Mouse (Mus musculus) thymus, postnatal 0 days (tissue): ENCODE data around the gene Rbfox3. TPM values are rescaled to one million over a fixed set of nuclear protein-coding genes. Genes with fewer than 3 reads are reported as not detected.

Source experiments
- DNase-seq: peaks from one replicate; pipeline ENCODE4 v3.0.0-alpha.2; 2015; ENCODE audit warnings: low spot score
- polyA plus RNA-seq: library from polyadenylated mRNA; unstranded; fragments of >200 nt; fragmentation: Nextera tagmentation; extraction: Ambion mirVana; gene quantifications from 2 replicates; pipeline ENCODE4 v1.2.1, GENCODE M21; 2015

Rbfox3 gene
- polyA plus RNA-seq, 1 experiment from 2014 or later: 0.26 TPM

DNA sequence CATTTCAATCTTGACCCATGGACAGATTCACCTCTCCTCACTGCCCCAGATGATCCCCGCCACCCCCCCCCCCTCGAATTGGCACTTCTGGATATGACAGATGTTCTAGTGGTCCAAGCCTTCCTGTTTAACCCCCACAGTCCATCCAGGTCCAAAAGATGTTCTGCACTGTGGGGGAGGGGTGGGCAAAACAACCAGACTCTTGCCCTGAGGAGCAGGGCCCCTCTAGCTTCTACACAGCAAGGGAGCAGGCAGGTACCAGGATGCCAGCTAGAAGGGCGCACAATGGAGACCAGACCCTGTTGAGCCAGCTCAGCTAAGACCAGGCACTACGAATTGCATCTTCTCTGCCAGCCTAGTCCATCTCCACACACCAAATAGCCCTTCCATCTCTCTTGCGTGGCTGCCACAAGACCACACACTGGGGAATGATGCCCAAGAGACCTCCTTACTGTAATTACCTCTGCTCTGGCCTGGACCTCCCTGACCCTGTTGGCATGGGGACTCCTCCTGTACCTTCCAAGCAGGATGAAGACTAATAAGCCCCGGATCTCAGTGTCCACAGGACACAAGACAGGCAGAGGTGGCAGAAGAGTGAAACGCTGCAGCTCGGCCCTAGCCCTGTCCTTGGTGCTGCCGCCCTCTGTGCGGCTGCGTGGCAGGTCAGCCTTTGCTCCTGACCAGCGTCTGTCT is 5.1 kb downstream of the Rbfox3 start:
- DNase-seq: no peak

DNA sequence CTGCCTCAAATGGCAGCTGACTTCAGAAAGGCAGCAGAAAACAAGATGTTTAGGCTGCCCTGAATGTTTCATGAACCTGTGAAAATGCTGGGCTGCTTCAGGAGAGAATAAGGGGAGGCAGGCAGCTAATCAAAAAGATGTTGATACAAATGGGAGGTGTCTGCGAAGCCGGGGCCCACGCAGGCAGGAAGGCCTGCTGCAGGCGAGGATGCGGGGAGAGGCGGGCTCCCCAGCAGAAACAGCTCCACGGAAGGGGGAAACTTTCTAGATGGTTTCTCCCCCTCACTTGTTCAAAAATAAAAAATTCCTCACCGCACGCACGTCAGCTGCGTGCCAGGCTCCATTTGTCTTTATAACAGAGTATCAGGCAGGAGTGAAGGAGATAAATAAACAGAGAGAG is 5.7 kb downstream of the Rbfox3 start:
- DNase-seq: no peak

- no peak for DNase-seq
Measured at GRCm38 (mm10) chr11:118904253-118904652, 7.1 kb downstream of the Rbfox3 start.

DNA sequence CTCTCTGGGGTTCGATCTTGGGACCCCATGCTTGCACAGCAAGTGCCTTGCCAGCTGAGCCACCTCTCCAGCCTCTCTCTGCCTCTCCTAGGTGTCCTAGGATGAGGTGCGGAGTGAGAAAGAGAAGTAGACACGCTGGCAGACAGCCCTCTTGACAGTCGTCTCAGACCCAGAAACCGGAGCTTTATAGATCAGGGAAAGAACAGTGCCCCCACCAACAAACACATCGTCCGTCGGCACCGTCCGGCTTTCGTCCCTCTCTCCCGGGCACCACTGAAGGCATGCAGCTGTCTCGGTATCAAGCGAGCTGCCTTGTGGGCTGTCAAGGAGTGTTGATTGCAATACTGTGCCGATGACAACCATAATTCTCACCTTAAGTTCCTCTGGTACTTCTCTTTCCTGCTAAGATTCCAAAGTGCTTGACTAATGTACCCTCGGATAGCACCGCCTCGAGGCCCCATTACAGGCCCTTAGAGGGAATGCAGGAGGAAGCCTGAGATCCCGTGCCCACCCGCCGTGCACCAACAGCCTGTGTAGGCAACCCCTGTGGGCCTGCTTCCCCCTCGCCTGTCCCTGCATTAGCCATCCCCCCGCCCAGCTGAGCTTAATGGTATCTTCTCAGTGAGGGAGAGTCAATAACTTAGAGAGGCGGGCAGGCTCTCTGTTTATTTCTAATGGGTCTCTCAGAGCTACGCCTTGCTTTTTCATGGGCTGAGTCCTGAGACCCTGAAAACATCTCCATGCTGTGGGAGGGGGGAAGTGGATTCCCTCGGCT is 11.4 kb downstream of the Rbfox3 start:
- no peak for DNase-seq

- no peak for DNase-seq
Measured at GRCm38 (mm10) chr11:118898643-118899042, 12.8 kb downstream of the Rbfox3 start.

- no peak for DNase-seq
Measured at GRCm38 (mm10) chr11:118898156-118898555, 13.2 kb downstream of the Rbfox3 start.

- no peak for DNase-seq
Measured at GRCm38 (mm10) chr11:118897114-118897841, 14.1 kb downstream of the Rbfox3 start.

DNA sequence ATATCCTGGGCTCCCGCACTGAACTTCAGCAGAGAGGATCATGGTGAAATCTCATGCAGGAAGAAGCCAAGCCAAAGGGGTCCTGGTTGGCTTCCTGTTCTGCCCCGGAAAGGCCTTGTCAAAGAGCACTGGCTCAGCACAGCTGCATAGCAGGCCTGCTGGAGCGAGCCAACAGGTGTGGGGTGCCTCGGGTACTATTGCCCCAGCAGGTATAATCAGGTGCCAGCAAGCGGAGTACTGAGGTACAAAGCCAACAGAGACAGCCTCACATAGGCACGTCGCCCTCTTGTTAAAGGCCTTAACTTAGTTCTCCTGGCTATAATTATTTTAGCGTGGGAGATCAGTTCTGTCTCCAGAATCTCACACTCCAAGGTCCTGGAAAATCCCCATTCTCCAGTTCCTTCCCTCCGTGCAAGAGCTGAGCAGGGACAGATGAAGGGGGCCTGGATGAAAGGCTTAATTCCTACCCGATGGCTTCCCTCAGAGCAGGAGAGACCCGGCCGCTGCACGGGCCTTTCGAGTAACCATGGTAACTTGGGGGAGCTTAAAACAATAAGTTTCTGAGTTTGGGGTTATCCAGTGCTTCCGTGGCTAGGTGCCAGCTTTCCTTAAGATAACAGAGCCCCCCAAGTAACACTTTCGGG is 15.2 kb downstream of the Rbfox3 start:
- DNase-seq: no peak

- no peak for DNase-seq
Measured at GRCm38 (mm10) chr11:118894835-118895234, 16.6 kb downstream of the Rbfox3 start.

DNA sequence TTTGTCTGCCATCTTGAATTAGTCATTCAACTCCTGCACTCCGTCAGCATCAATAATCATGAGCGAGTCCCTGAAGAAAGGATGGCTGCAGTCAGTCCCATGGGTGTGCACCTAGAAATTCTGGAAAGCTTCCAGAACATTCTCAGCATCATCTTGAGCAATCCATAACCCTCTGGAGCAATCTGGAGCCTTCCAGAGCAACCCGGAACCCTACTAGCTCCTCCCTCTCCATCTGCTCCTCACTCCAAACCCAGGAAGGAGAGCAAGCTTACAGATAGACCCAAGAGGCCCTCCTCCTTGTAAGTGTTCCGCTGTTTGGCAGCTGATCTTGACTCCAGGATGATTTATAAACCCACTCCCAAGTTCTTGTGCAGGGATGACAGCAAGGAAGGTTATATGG is 17.2 kb downstream of the Rbfox3 start:
- no peak for DNase-seq

GRCm38 (mm10) chr11:118892876-118893275 is 18.5 kb downstream of the Rbfox3 start:
- DNase-seq: no peak

DNA sequence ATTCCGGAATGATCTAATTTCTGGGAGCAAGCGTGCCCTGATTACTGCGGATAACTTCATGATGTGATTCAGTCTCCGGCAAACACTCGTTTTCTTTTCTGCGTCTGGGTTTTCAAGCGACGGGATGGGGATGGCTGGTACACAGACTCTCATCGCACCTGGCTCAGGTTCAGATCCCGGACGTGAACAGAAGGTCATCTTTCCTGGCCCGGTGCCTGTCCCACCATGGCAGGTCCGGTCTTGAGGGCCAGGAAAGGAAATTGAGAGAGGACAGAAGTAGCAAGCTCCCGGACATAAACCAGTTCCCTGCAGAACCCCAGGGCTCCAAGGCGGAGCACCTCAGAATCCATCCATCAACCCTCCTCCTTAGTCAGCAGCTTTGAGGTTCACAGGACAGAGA is 19.9 kb downstream of the Rbfox3 start:
- DNase-seq: no peak

DNA sequence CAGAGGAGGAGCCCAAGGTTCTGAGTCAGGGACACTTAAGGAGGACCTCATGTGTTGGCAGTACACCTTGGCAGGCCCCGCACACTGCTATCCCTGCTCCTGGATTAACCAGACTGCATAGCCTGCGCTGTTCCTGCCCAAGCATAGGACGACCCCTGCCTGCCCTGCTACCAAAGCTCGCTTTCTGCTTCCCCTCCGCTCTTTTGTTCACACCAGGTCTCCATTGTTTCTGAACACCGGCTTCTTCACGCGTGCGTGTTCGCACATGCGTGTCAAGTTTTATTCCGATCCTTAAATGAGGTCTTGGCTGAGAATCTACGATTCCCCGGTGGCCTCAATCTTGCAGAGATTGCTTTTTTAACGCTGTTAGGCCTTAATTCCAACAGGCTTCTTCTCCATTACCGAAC is 20.4 kb downstream of the Rbfox3 start:
- DNase-seq: no peak

GRCm38 (mm10) chr11:118890474-118890873 is 20.9 kb downstream of the Rbfox3 start:
- no peak for DNase-seq

DNA sequence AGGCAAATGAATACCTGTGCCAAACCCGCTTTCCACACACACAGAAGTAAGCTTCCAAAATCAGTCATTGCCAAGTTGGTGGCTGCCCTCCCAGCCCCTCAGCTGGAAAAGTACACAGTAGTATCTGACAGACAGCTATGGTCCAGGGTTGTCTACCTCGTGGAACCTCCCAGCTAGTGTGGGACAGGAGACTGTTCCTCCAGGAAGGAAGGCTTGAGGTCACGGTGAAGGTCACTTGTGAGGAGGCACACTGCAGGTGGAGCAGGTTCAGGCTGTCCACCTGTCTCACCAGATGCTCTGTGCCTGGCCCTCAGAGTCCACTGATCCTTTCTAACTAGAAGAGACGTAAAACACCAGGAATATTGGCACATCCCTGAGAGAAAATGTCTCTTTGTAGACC is 21.9 kb downstream of the Rbfox3 start:
- DNase-seq: no peak

DNA sequence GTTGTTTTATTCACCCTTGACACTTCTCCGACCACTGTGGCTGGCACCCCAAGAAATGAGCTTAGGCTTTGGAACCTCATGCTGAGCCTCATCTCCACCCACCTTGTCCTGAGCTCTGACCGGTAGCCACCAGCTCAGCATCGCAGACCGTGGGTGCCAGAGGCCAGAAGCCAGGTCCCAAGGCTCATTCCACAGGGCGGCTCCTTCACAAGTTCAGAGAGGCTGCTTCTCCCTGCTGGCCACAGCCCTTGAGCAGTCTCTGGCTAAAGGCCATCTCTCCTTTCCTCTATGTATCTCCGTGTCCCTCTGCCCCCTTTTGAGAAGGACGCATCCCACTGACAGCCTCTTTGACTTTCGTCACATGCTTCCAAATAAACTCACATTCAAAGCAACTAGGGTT is 23.0 kb downstream of the Rbfox3 start:
- no peak for DNase-seq

GRCm38 (mm10) chr11:118887206-118887605 is 24.2 kb downstream of the Rbfox3 start:
- DNase-seq: no peak

- DNase-seq: no peak
Measured at GRCm38 (mm10) chr11:118886269-118886965, 25.0 kb downstream of the Rbfox3 start.

DNA sequence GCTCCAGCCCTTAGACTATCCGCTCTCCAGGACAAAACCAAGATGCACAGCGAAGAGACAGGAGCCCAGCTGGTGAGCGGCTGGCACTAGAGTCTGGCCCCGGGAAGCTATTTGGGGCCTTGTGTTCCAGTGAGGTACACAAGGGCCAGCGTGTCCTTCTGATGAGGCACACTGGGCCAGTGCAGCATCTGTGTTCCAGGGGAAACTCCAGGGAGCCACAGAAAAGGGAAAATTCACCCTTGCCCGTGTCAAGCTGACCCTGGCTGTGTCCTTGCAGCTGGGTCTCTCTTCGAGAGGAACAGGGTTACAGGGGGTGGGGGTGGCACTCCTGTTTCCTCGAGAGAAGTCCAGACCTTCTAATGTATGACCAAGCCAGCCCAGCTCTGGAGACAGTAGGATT is 25.8 kb downstream of the Rbfox3 start:
- no peak for DNase-seq

DNA sequence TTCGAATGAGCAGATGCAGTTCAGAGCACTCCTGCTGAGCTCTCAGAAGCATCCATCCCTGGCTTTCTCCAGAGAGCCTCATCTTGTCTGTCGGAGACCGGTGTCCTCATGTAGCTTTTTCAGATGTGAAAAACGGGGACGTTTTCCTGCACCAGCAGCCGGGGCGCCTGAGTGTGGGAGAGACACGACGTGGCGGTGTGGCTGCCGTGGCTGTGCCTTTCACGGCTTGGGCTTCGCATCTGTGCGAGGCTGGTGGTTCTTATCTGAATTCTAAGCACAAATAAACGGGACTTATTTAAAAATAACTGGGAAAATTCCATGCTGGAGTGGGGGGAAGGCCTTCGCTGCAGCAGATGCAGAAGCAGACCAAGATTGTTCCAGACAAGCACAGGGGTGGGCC is 26.3 kb downstream of the Rbfox3 start:
- DNase-seq: no peak

- no peak for DNase-seq
Measured at GRCm38 (mm10) chr11:118883143-118883542, 28.3 kb downstream of the Rbfox3 start.
